Mouse (Mus musculus) liver, embryonic 16.5 days (tissue): ENCODE measurements around the gene Gdpd5. TPM values are rescaled to one million over a fixed set of nuclear protein-coding genes. Genes with fewer than 3 reads are reported as not detected.
A peak's percentile ranks its signal among the peaks of the same experiment; 100 is the strongest.
"Not testable (repeated sequence)": the region's sequence is repeated elsewhere in the genome, so short reads cannot be mapped to it uniquely, and the experiment has no call there.

ENCODE experiments used
- ATAC-seq: fragments of 200-750 bp; cut with Nextera tagmentation; 2 replicates; pipeline ENCODE4 v1.8.0; 2017; ENCODE audit warnings: low read depth, mild to moderate bottlenecking, moderate number of reproducible peaks, moderate library complexity
- H3K27ac ChIP-seq: fragments of 300-500 bp; sonication (generic); 2 replicates; pipeline ENCODE4 v1.5.1; 2014; ENCODE audit warnings: mild to moderate bottlenecking, low read length
- H3K27me3 ChIP-seq: fragments of 300-500 bp; sonication (generic); 2 replicates; pipeline ENCODE4 v1.6.1; 2014; ENCODE audit warnings: low read depth, low read length, mixed read lengths; ENCODE audit not compliant: control insufficient read depth, insufficient read depth
- H3K36me3 ChIP-seq: fragments of 300-500 bp; sonication (generic); 2 replicates; pipeline ENCODE4 v1.6.1; 2014; ENCODE audit warnings: mild to moderate bottlenecking; ENCODE audit not compliant: control insufficient read depth, insufficient read depth
- H3K4me1 ChIP-seq: fragments of 300-500 bp; sonication (generic); 2 replicates; pipeline ENCODE4 v1.6.1; 2014; ENCODE audit warnings: low read depth, low read length, mixed read lengths; ENCODE audit not compliant: control insufficient read depth
- H3K4me2 ChIP-seq: fragments of 300-500 bp; sonication (generic); 2 replicates; pipeline ENCODE4 v1.6.1; 2014; ENCODE audit warnings: low read depth, low read length, mixed read lengths
- H3K4me3 ChIP-seq: fragments of 300-500 bp; sonication (generic); 2 replicates; pipeline ENCODE4 v1.5.1; 2014; ENCODE audit warnings: low read depth, mild to moderate bottlenecking, low read length
- H3K9ac ChIP-seq: fragments of 300-500 bp; sonication (generic); 2 replicates; pipeline ENCODE4 v1.6.1; 2014; ENCODE audit warnings: low read depth, low read length
- H3K9me3 ChIP-seq: fragments of 300-500 bp; sonication (generic); replicated peaks from 2 replicates; pipeline ENCODE4 v1.6.1; 2016; ENCODE audit warnings: low read length; ENCODE audit not compliant: control insufficient read depth
- WGBS: fragments of 180-500 bp; shearing (Covaris S2); extraction: QIAGEN DNeasy Blood & Tissue Kit; methylation state at CpG from one replicate; pipeline ENCODE4 v1.1.7; 2014; ENCODE audit not compliant: insufficient replicate concordance; 5-methylcytosine and 5-hydroxymethylcytosine counted together
- polyA plus RNA-seq: library from polyadenylated mRNA; unstranded; fragments of >200 nt; fragmentation: Nextera tagmentation; extraction: Ambion mirVana; gene quantifications from 2 replicates; pipeline ENCODE4 v1.2.1, GENCODE M21; 2015

Gene Gdpd5
- polyA plus RNA-seq, 1 experiment from 2014 or later, result 2.1 TPM

GRCm38 (mm10) chr7:99362137-99362536 lies 19.1 kb upstream of the Gdpd5 start:
- H3K4me1 ChIP-seq, result peaks cover 3% of the 10 kb centered on the region
- no peaks in the 10 kb centered on the region for H3K36me3 ChIP-seq
- WGBS, result 66% methylated on average over 2 of the region's 2 CpGs
- H3K9me3 ChIP-seq, result no peaks in the 10 kb centered on the region
- no peak overlapping the region for H3K9ac ChIP-seq
- H3K27ac ChIP-seq, result no peak overlapping the region
- no peak overlapping the region for H3K4me2 ChIP-seq
- no peak for ATAC-seq
- no peak overlapping the region for H3K4me3 ChIP-seq
- no peaks in the 10 kb centered on the region; the same call in 1 of the 2 replicates for H3K27me3 ChIP-seq

- no peak overlapping the region for H3K4me2 ChIP-seq
- no peak overlapping the region for H3K4me3 ChIP-seq
- no peaks in the 10 kb centered on the region for H3K4me1 ChIP-seq
- no peak overlapping the region for H3K27ac ChIP-seq
- H3K36me3 ChIP-seq, result no peaks in the 10 kb centered on the region
- WGBS, result under 1% methylated on average over 5 of the region's 5 CpGs
- no peaks in the 10 kb centered on the region; the same call in 1 of the 2 replicates for H3K27me3 ChIP-seq
- no peak for ATAC-seq
- no peaks in the 10 kb centered on the region for H3K9me3 ChIP-seq
- no peak overlapping the region for H3K9ac ChIP-seq
Observed at GRCm38 (mm10) chr7:99365069-99365468, 16.1 kb upstream of the Gdpd5 start.

GRCm38 (mm10) chr7:99366716-99367115 lies 14.5 kb upstream of the Gdpd5 start:
- H3K27me3 ChIP-seq, result no peaks in the 10 kb centered on the region; the same call in 1 of the 2 replicates
- H3K9ac ChIP-seq, result no peak overlapping the region
- no peaks in the 10 kb centered on the region for H3K36me3 ChIP-seq
- no peak for ATAC-seq
- H3K4me2 ChIP-seq, result no peak overlapping the region
- no peaks in the 10 kb centered on the region for H3K9me3 ChIP-seq
- no peaks in the 10 kb centered on the region for H3K4me1 ChIP-seq
- H3K27ac ChIP-seq, result no peak overlapping the region
- H3K4me3 ChIP-seq, result no peak overlapping the region
- whole genome bisulfite sequencing, result 55% methylated on average over 6 of the region's 6 CpGs

- H3K9ac ChIP-seq, H3K27me3 ChIP-seq, ATAC-seq, H3K4me3 ChIP-seq, H3K36me3 ChIP-seq, H3K9me3 ChIP-seq, H3K4me2 ChIP-seq, H3K27ac ChIP-seq, H3K4me1 ChIP-seq: not testable (repeated sequence)
- WGBS, result 69% methylated on average over 3 of the region's 3 CpGs
Observed at GRCm38 (mm10) chr7:99374325-99374724, 6.9 kb upstream of the Gdpd5 start.

GRCm38 (mm10) chr7:99375455-99375854 lies 5.8 kb upstream of the Gdpd5 start:
- no peak overlapping the region for H3K4me3 ChIP-seq
- no peak for ATAC-seq
- WGBS, result 5% methylated on average over 4 of the region's 4 CpGs
- H3K4me1 ChIP-seq, result peaks cover 2% of the 10 kb centered on the region; the same call in 1 of the 2 replicates
- no peak overlapping the region for H3K4me2 ChIP-seq
- H3K36me3 ChIP-seq, result no peaks in the 10 kb centered on the region
- no peak overlapping the region for H3K27ac ChIP-seq
- peaks cover 2% of the 10 kb centered on the region for H3K27me3 ChIP-seq
- H3K9ac ChIP-seq, result no peak overlapping the region
- no peaks in the 10 kb centered on the region; the same call in 1 of the 2 replicates for H3K9me3 ChIP-seq

- WGBS, result 56% methylated on average over 8 of the region's 8 CpGs
- no peak overlapping the region for H3K9ac ChIP-seq
- no peak overlapping the region for H3K27ac ChIP-seq
- no peaks in the 10 kb centered on the region; the same call in 1 of the 2 replicates for H3K9me3 ChIP-seq
- no peak overlapping the region for H3K4me3 ChIP-seq
- no peak overlapping the region for H3K4me2 ChIP-seq
- H3K4me1 ChIP-seq, result peaks cover 12% of the 10 kb centered on the region
- no peak for ATAC-seq
- no peaks in the 10 kb centered on the region for H3K36me3 ChIP-seq
- H3K27me3 ChIP-seq, result peaks cover 18% of the 10 kb centered on the region
Observed at GRCm38 (mm10) chr7:99378870-99379269, 2.3 kb upstream of the Gdpd5 start.

- WGBS, result 2% methylated on average over 24 of the region's 24 CpGs
- H3K27ac ChIP-seq, result no peak overlapping the region
- no peaks in the 10 kb centered on the region for H3K36me3 ChIP-seq
- peaks cover 12% of the 10 kb centered on the region for H3K4me1 ChIP-seq
- H3K9me3 ChIP-seq, result no peaks in the 10 kb centered on the region; the same call in 1 of the 2 replicates
- peak overlapping the region; percentile 88 for H3K4me2 ChIP-seq
- H3K27me3 ChIP-seq, result peaks cover 22% of the 10 kb centered on the region
- ATAC-seq, result peak; percentile 37
- H3K9ac ChIP-seq, result peak overlapping the region; percentile 27; the same call in 1 of the 2 replicates
- H3K4me3 ChIP-seq, result peak overlapping the region; percentile 64
Observed at GRCm38 (mm10) chr7:99380491-99381213, 562 bp upstream of the Gdpd5 start.

- Histone ChIP-seq H3K9me3 (no peaks in the 10 kb centered on the region), H3K4me3 (peak overlapping the region; percentile 64), H3K27me3 (peaks cover 22% of the 10 kb centered on the region), H3K4me2 (peak overlapping the region; percentile 88), H3K9ac (peak overlapping the region; percentile 53), H3K27ac (no peak overlapping the region), H3K36me3 (no peaks in the 10 kb centered on the region), H3K4me1 (peaks cover 12% of the 10 kb centered on the region)
- 6% methylated on average over 30 of the region's 30 CpGs for WGBS
- ATAC-seq, result no peak
Observed at GRCm38 (mm10) chr7:99382088-99383000, 1.1 kb downstream of the Gdpd5 start.

- Histone ChIP-seq H3K4me1 (peaks cover 12% of the 10 kb centered on the region), H3K4me2 (no peak overlapping the region), H3K9me3 (no peaks in the 10 kb centered on the region), H3K9ac (no peak overlapping the region), H3K27ac (no peak overlapping the region), H3K36me3 (no peaks in the 10 kb centered on the region), H3K4me3 (no peak overlapping the region), H3K27me3 (peaks cover 22% of the 10 kb centered on the region)
- ATAC-seq, result no peak
- WGBS, result 47% methylated on average over 5 of the region's 5 CpGs
Observed at GRCm38 (mm10) chr7:99383246-99383645, 2.0 kb downstream of the Gdpd5 start.
